Mouse (Mus musculus) erythroid progenitor cell, adult 5-6 weeks (primary cell): ENCODE data around the gene Gm29564. TPM values are rescaled to one million over a fixed set of nuclear protein-coding genes. Genes with fewer than 3 reads are reported as not detected.
"Not testable (repeated sequence)": the region's sequence is repeated elsewhere in the genome, so short reads cannot be mapped to it uniquely, and the experiment has no call there.

ENCODE experiments used
- ATAC-seq: replicated peaks from 2 replicates; pipeline ENCODE4 v1.8.0; 2016; ENCODE audit warnings: moderate number of reproducible peaks, mild to moderate bottlenecking, moderate TSS enrichment, inconsistent platforms; ENCODE audit not compliant: poor library complexity, low FRiP score, severe bottlenecking
- total RNA-seq, 2 experiments: library from RNA; stranded (forward) in 1 of 2; stranded (reverse) in 1 of 2; fragments of 150-400 nt in 1 of 2; fragments of 186-747, 209-891 nt in 1 of 2; gene quantifications; 2 replicates each; pipeline versions ENCODE4 v1.2.3 to v1.2.4; 2015 to 2017; ENCODE audit warnings: low replicate concordance in 2 of 2

Gene Gm29564
- total RNA-seq (2015; ENCODE audit: low replicate concordance) (not detected in 2 replicates), total RNA-seq (2017; ENCODE audit: low replicate concordance) (not detected in 2 replicates)

DNA sequence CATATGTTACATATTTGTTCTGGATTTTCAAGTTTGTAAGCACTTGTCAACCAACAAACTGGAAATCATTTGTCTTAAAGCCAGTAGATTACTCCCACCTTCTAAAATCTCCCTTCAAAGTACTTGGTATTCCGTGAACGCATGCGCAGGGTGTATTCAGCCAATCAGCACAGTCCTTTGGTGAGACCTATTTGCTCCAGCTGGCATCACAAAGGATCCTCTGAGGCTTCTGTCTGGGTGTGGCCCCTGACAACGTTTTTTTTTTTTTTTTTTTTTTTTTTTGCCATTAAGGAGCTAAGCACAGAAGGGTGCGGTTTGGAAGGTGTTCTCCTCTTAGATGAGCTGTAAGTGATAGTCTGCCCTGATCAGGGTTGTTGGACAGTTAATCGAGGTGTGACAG, at the start of gene Gm29564:
Gene Gm29564 (plus strand): TSS at position 301 of the 400 bp plus-strand sequence.
- ATAC-seq: not testable (repeated sequence)

Other genes starting within 250 kb of the Gm29564 start
- not detected in 2 replicates for gene Gm20867, start 249.8 kb upstream of the Gm29564 start, total RNA-seq (2015; ENCODE audit: low replicate concordance)
- not detected in 2 replicates for gene Gm20867, start 249.8 kb upstream of the Gm29564 start, total RNA-seq (2017; ENCODE audit: low replicate concordance)